Mouse (Mus musculus) hindbrain, embryonic 11.5 days (tissue): ENCODE measurements around the gene Fchsd2. TPM values are rescaled to one million over a fixed set of nuclear protein-coding genes. Genes with fewer than 3 reads are reported as not detected.

ENCODE experiments used
- ATAC-seq: fragments of 200-750 bp; cut with Nextera tagmentation; 2 replicates; pipeline ENCODE4 v1.8.0; 2017; ENCODE audit warnings: mild to moderate bottlenecking, moderate TSS enrichment, moderate library complexity; ENCODE audit not compliant: low FRiP score
- DNase-seq: peaks from one replicate; pipeline ENCODE4 v3.0.0-alpha.2; 2015; ENCODE audit warnings: low spot score
- H3K27ac ChIP-seq: fragments of 300-500 bp; sonication (generic); 2 replicates; pipeline ENCODE4 v1.5.1; 2014; ENCODE audit warnings: mild to moderate bottlenecking, low read depth, low read length
- H3K27me3 ChIP-seq: fragments of 300-500 bp; sonication (generic); 2 replicates; pipeline ENCODE4 v1.6.1; 2014; ENCODE audit warnings: mild to moderate bottlenecking, low read length, moderate library complexity, mixed read lengths; ENCODE audit not compliant: control insufficient read depth, insufficient read depth
- H3K36me3 ChIP-seq: fragments of 300-500 bp; sonication (generic); 2 replicates; pipeline ENCODE4 v1.6.1; 2014; ENCODE audit warnings: mild to moderate bottlenecking, low read length, moderate library complexity, mixed read lengths; ENCODE audit not compliant: control insufficient read depth, insufficient read depth
- H3K4me1 ChIP-seq: fragments of 300-500 bp; sonication (generic); replicated peaks from 2 replicates; pipeline ENCODE4 v1.6.1; 2014; ENCODE audit warnings: low read length, mixed read lengths; ENCODE audit not compliant: control insufficient read depth, insufficient read depth
- H3K4me2 ChIP-seq: fragments of 300-500 bp; sonication (generic); replicated peaks from 2 replicates; pipeline ENCODE4 v1.6.1; 2014; ENCODE audit warnings: mild to moderate bottlenecking, low read depth, low read length
- H3K4me3 ChIP-seq: fragments of 300-500 bp; sonication (generic); 2 replicates; pipeline ENCODE4 v1.5.1; 2014; ENCODE audit warnings: low read depth, low read length
- H3K9ac ChIP-seq: fragments of 300-500 bp; sonication (generic); 2 replicates; pipeline ENCODE4 v1.6.1; 2014; ENCODE audit warnings: low read depth, low read length
- H3K9me3 ChIP-seq: fragments of 300-500 bp; sonication (generic); 2 replicates; pipeline ENCODE4 v1.6.1; 2016; ENCODE audit warnings: low read length; ENCODE audit not compliant: control insufficient read depth
- WGBS: fragments of 180-500 bp; shearing (Covaris S2); extraction: QIAGEN DNeasy Blood & Tissue Kit; methylation state at CpG from one replicate; pipeline ENCODE4 v1.1.7; 2014; 5-methylcytosine and 5-hydroxymethylcytosine counted together
- polyA plus RNA-seq: library from polyadenylated mRNA; unstranded; fragments of >200 nt; fragmentation: Nextera tagmentation; extraction: Ambion mirVana; gene quantifications from 2 replicates; pipeline ENCODE4 v1.2.1, GENCODE M21; 2014

Fchsd2 gene
- polyA plus RNA-seq, 1 experiment from 2014 or later: 34.5 TPM

DNA sequence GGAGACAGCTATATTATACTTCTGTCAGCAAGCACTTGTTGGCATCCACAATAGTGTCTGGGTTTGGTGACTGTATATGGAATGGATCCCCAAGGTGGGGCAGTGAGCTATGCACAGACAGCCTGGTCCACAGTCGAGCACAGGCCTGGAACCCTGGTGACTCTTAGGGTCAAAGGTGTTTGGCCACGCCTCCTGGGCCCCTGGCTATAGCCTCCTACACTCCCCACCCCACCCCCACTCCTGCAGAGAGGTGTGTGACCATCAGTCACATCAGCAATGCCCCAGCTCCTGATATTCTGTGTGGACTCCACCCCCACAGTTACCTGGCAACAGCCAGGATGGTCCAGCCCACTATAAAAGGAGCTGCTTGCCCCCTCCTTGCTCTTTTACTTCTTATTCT is 73.9 kb downstream of the Fchsd2 start:
- no peak for DNase-seq
- no peaks in the 10 kb centered on the region for H3K27me3 ChIP-seq
- H3K9ac ChIP-seq: no peak overlapping the region
- H3K4me1 ChIP-seq: no peaks in the 10 kb centered on the region
- no peak for ATAC-seq
- H3K4me2 ChIP-seq: no peak overlapping the region
- H3K9me3 ChIP-seq: no peaks in the 10 kb centered on the region
- H3K4me3 ChIP-seq: no peak overlapping the region
- no peak overlapping the region for H3K27ac ChIP-seq
- H3K36me3 ChIP-seq: no peaks in the 10 kb centered on the region
- 34% methylated on average over 2 of the region's 2 CpGs for WGBS

DNA sequence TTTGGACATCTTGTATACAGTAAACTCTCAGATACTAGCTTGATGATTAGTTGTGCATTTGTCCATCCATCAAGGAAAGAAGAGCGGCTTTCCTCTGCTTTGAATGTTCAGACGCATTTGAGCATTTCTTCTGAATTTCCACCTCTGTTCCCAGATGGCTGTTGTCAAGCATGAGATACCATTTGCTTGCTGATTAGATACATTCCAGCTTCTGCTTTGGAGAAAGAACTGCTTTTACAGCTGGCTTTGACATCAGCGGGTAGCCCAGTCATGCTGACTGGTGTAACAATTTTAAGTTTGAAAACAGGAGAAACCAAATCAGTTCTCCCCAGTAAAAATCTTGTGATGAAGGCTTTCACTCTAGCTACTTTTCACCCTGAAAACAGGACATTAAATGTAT is 77.8 kb downstream of the Fchsd2 start:
- Histone ChIP-seq H3K27ac (no peak overlapping the region), H3K9me3 (no peaks in the 10 kb centered on the region), H3K4me2 (no peak overlapping the region), H3K9ac (no peak overlapping the region), H3K27me3 (no peaks in the 10 kb centered on the region), H3K4me3 (no peak overlapping the region), H3K36me3 (no peaks in the 10 kb centered on the region), H3K4me1 (no peaks in the 10 kb centered on the region)
- no peak for DNase-seq
- WGBS: 55% methylated on average over 3 of the region's 3 CpGs
- no peak for ATAC-seq

DNA sequence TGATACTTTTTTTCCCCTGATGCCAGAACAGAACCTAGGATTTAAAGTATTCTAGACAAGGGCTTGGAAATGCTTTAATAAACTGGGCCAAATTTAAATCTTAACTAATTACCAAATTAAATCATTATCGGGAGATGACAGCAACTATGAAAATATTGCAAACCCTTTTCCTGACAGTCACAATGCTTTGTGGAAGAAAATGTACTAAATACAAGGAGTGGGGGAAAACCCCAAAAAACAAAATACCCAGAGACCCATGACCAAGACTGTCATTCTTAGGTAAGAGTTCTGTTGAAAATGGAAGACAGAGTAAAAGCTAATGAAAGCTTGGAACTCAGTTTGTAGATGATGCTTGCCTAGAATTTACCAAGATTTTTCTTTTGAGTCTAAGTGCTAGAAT is 78.3 kb downstream of the Fchsd2 start:
- no peak for ATAC-seq
- no peaks in the 10 kb centered on the region for H3K9me3 ChIP-seq

DNA sequence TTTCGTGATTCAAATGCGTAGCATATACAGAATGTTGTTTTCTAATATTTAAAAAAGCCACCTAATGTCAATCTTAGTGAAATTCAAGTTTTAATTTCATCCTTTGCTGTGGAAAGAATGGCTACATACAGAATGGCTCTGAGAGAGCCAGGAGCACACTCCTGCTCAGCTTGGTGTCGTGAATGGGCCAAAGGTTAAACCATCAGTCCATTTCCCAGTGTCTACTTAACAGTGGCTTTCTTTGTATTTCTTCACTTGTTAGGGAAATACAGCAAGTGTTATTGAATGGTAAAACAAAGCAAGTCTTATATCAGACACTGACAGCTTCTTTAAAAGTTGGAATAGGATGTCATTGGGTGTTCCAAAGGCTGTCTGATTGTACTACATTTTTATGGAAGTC is 80.7 kb downstream of the Fchsd2 start:
- peak; percentile 23 for DNase-seq
- Histone ChIP-seq H3K36me3 (no peaks in the 10 kb centered on the region), H3K4me1 (no peaks in the 10 kb centered on the region), H3K9me3 (no peaks in the 10 kb centered on the region), H3K27me3 (no peaks in the 10 kb centered on the region), H3K4me2 (no peak overlapping the region), H3K27ac (no peak overlapping the region), H3K4me3 (no peak overlapping the region), H3K9ac (no peak overlapping the region)
- WGBS: 60% methylated on average over 3 of the region's 3 CpGs
- ATAC-seq: no peak

More for the DNA sequence above, 78.3 kb downstream of the Fchsd2 start:
- Histone ChIP-seq H3K4me2 (no peak overlapping the region), H3K4me1 (no peaks in the 10 kb centered on the region), H3K27me3 (no peaks in the 10 kb centered on the region), H3K4me3 (no peak overlapping the region), H3K36me3 (no peaks in the 10 kb centered on the region), H3K27ac (no peak overlapping the region), H3K9ac (no peak overlapping the region)
- no peak for DNase-seq
- 80% methylated on average over 1 of the region's 1 CpGs for WGBS

DNA sequence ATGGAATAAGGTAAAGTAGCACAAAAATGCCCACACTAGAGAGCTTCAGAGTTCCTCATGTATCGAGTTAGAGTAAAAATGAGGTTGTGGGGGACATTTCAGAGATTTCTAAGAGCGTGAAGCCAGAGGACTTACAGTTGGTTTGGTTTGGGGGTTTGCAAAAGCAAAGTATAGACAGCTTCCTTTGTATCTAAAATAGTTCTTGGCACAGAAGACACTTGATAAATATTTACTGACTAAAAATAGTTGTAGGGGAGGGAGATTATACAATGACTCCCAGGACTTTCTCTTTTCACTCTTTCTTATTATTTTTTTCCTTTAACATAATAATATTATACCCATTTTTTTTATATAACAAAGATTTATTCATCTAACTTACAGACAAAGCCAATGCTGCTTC is 86.1 kb downstream of the Fchsd2 start:
- ATAC-seq: no peak
- no peaks in the 10 kb centered on the region for H3K27me3 ChIP-seq
- 91% methylated on average over 2 of the region's 2 CpGs for WGBS
- no peak overlapping the region for H3K9ac ChIP-seq
- H3K4me3 ChIP-seq: no peak overlapping the region
- no peaks in the 10 kb centered on the region for H3K9me3 ChIP-seq
- H3K36me3 ChIP-seq: no peaks in the 10 kb centered on the region
- no peak overlapping the region for H3K27ac ChIP-seq
- no peak for DNase-seq
- H3K4me2 ChIP-seq: no peak overlapping the region
- no peaks in the 10 kb centered on the region for H3K4me1 ChIP-seq

DNA sequence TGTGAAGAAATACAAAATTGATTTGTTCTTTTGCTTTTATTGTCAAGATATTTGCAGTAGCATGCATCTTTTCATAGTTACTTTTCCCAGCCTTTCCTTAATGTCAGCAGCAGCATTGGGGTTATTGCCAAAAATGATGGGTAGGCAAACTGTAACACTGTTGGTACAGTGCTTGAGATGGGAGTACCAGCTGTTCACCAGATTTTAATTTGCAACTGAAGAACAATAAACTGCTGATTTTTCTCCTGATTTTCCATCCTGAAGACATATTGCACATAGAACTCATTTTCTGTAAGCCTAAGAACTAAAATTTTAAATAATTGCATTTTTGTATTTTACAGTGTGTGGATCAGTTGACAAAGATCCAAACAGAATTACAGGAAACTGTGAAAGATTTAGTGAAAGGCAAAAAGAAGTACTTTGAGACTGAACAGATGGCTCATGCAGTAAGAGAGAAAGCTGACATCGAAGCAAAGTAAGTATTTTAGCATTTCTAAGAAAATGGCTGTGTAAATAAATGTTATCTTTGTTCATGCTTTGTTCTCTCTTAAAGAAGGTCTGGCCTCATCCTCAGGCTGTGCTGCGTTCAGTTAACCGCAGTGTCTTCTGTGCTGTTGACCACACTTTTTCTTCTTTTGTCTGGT is 98.8 kb downstream of the Fchsd2 start:
- no peaks in the 10 kb centered on the region for H3K9me3 ChIP-seq
- no peaks in the 10 kb centered on the region; the same call in 1 of the 2 replicates for H3K36me3 ChIP-seq
- no peak overlapping the region for H3K4me3 ChIP-seq
- whole genome bisulfite sequencing: 97% methylated on average over 3 of the region's 3 CpGs
- H3K4me2 ChIP-seq: no peak overlapping the region
- no peaks in the 10 kb centered on the region for H3K27me3 ChIP-seq
- H3K9ac ChIP-seq: no peak overlapping the region
- no peaks in the 10 kb centered on the region for H3K4me1 ChIP-seq
- H3K27ac ChIP-seq: no peak overlapping the region
- ATAC-seq (no peak), DNase-seq (no peak)

DNA sequence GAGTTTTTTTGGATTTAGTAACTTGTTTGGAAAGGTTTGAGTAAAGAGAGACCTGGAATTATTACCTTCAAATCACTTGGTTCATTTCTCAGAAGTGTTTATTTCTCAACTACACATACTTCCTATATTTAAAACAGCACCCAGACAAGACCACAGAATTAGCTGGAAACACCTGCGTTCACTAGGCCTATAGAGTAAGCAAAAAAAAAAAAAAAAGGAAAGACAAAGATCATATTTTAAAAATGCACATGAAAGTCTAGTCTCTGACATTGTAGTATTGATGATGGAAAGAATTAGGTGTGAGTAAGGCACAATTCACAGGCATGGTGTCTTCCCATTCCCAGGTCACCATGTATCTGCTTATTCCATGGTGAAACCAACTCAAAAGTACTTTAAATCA is 118.2 kb downstream of the Fchsd2 start:
- 88% methylated on average over 1 of the region's 1 CpGs for WGBS
- Histone ChIP-seq H3K9ac (no peak overlapping the region), H3K27ac (no peak overlapping the region), H3K4me1 (no peaks in the 10 kb centered on the region), H3K27me3 (no peaks in the 10 kb centered on the region), H3K4me3 (no peak overlapping the region), H3K4me2 (no peak overlapping the region), H3K9me3 (no peaks in the 10 kb centered on the region), H3K36me3 (no peaks in the 10 kb centered on the region)
- no peak for ATAC-seq
- no peak for DNase-seq

DNA sequence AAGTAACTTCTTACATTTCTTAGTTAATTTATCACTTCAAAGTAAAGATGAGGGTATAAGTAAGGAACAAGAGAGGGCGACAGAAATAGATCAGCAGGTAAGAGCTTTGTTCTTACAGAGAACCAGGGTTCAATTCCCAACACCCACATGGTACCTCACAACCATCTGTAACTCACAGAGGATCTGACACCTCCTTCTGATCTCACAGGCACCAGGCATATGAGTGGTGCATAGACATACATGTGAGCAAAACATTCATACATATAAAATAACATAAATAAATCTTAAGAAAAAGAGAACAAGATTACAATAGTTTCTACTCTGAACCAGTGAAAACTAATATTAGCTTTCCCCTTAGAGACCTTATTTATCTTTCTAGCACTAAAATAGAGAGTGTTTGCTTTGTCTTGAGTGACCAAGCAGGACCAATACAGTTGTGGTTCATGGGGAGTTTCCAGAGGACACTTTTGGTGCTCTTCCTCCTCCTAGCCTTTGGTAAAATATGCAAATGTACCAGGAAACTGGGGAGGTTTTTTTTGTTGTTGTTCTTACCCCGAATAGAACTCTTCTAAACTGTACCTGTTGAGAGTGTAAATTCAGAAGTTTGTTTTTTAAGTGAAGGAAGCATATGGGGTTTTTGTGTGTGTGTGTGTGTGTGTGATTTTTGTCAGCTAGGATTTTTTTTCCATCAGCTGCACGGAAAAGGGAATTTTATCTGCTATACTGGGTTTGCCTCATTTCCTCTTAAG is 121.0 kb downstream of the Fchsd2 start:
- no peak overlapping the region for H3K4me2 ChIP-seq
- DNase-seq (no peak), ATAC-seq (no peak)
- H3K9me3 ChIP-seq: no peaks in the 10 kb centered on the region
- no peak overlapping the region for H3K4me3 ChIP-seq
- H3K9ac ChIP-seq: no peak overlapping the region
- no peak overlapping the region for H3K27ac ChIP-seq
- no peaks in the 10 kb centered on the region for H3K36me3 ChIP-seq
- H3K4me1 ChIP-seq: no peaks in the 10 kb centered on the region
- no peaks in the 10 kb centered on the region for H3K27me3 ChIP-seq
- WGBS: 83% methylated on average over 3 of the region's 3 CpGs

DNA sequence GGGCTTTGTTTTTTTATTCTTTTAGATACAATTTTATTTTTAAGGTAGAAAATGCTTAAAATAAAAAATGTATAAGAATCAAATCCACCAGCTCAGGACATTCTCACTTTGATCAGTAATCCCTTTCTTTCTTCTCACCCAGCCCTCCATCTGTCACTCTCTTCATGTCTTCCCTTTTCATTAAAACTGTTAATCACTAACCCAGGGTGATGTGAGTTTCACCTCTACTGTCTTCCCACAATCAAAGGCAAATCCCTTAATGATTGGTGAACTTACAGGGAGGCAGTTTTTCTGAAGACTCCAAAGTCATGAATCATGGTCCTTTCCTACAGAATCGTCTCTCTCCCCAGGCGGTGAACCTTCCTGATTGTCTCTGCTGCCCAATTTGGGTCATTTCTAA is 124.1 kb downstream of the Fchsd2 start:
- no peak overlapping the region for H3K4me3 ChIP-seq
- no peaks in the 10 kb centered on the region for H3K27me3 ChIP-seq
- no peak overlapping the region for H3K27ac ChIP-seq
- H3K36me3 ChIP-seq: no peaks in the 10 kb centered on the region
- WGBS: 63% methylated on average over 2 of the region's 2 CpGs
- ATAC-seq (no peak), DNase-seq (no peak)
- H3K4me2 ChIP-seq: no peak overlapping the region
- no peaks in the 10 kb centered on the region for H3K4me1 ChIP-seq
- H3K9ac ChIP-seq: no peak overlapping the region
- no peaks in the 10 kb centered on the region for H3K9me3 ChIP-seq
